Comparison of ENCODE assay signal across 32 mouse cellular contexts in the genomic region with DNA sequence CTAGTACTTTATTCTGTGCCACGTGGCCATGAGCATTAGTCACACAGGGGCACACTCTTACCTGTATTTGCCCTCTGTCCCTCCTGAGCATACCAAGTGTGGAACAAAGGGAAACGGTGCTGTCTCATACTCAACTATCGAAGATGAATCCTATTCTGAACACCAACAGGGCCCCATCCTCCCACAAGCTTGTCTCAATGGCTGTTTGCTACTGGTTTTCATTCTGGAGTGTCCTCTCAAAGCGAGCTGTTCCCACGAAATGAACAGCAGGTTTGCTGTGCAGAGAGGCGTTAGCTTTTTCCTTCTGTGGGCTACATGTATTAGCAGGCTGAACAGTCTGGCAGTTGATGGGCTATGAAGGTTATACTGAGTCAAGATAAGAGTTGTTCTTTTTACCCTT. TPM values are rescaled to one million over a fixed set of nuclear protein-coding genes. Genes with fewer than 3 reads are reported as not detected.
A peak's percentile ranks its signal among the peaks of the same experiment; 100 is the strongest.
DNase-seq lines count a peak whose midpoint lies in the region; ATAC-seq and TF ChIP-seq lines count a peak whose summit lies in the region.
"Had no signal": no experiment of that assay in that cellular context is flagged by ENCODE, and none has a peak within 500 bp of the region (broad histone marks: within the 10 kb centered on the region; RNA-seq: fewer than 3 reads in every experiment).

No protein-coding gene starts in this region.

- H3K4me3 ChIP-seq in stomach, embryonic 15.5 days (replicated peaks) = no peak overlapping the region
- H3K4me3 ChIP-seq in stomach, postnatal 0 days (ENCODE audit: low read depth, low read length) = no peak overlapping the region
- H3K4me3 ChIP-seq: embryonic facial prominence, embryonic 12.5 days; hindbrain, embryonic 13.5 days; liver, embryonic 12.5 days; megakaryocyte, embryonic 14.5 days; midbrain, embryonic 12.5 days; neural tube, embryonic 13.5 days had no signal

- no peaks in the 10 kb centered on the region for H3K4me1 ChIP-seq in stomach, embryonic 15.5 days
- no peaks in the 10 kb centered on the region for H3K4me1 ChIP-seq in stomach, postnatal 0 days (replicated peaks; ENCODE audit: control insufficient read depth, insufficient read depth)
- H3K4me1 ChIP-seq: embryonic facial prominence, embryonic 12.5 days; hindbrain, embryonic 13.5 days; liver, embryonic 12.5 days; midbrain, embryonic 12.5 days; neural tube, embryonic 13.5 days had no signal

- TF ChIP-seq EP300 in stomach, postnatal 0 days (optimal IDR thresholded peaks at IDR 0.05) = no peak

- TF ChIP-seq CTCF in stomach, postnatal 0 days (IDR thresholded peaks at IDR 0.05; ENCODE audit: low read depth) = no peak

- H3K9me3 ChIP-seq in stomach, embryonic 15.5 days = no peaks in the 10 kb centered on the region
- no peaks in the 10 kb centered on the region for H3K9me3 ChIP-seq in stomach, postnatal 0 days (ENCODE audit: control insufficient read depth, low read length)
- H3K9me3 ChIP-seq: embryonic facial prominence, embryonic 12.5 days; hindbrain, embryonic 13.5 days; liver, embryonic 12.5 days; megakaryocyte, embryonic 14.5 days; midbrain, embryonic 12.5 days; neural tube, embryonic 13.5 days had no signal

- peaks cover 22% of the 10 kb centered on the region; the same call in 1 of the 2 replicates for H3K36me3 ChIP-seq in stomach, embryonic 15.5 days
- H3K36me3 ChIP-seq in stomach, postnatal 0 days (ENCODE audit: control insufficient read depth, insufficient read depth, low read length) = peaks cover 4% of the 10 kb centered on the region

- no peak overlapping the region for H3K4me2 ChIP-seq in stomach, embryonic 15.5 days
- no peak overlapping the region for H3K4me2 ChIP-seq in stomach, postnatal 0 days (replicated peaks; ENCODE audit: low read depth)
- H3K4me2 ChIP-seq: embryonic facial prominence, embryonic 12.5 days; heart, embryonic 11.5 days; hindbrain, embryonic 13.5 days; liver, embryonic 12.5 days; midbrain, embryonic 12.5 days; neural tube, embryonic 13.5 days had no signal

- DNase-seq in heart, adult 11 months = peak; percentile 75
- DNase-seq in heart, adult 9 months (ENCODE audit: low spot score in 2 of 2) = no peak
- DNase-seq in stomach, postnatal 0 days (ENCODE audit: low spot score) = no peak
- peak; percentile 26 to 34 for DNase-seq in layer of hippocampus, postnatal 36 days
- no peak for DNase-seq in ovary, adult 18-20 months (ENCODE audit: low spot score)
- no peak for DNase-seq in adrenal gland, postnatal 14 days
- DNase-seq: adrenal gland, postnatal 36 days; cerebellum, adult 8-10 months; cerebellum, postnatal 25 days; forebrain, postnatal 0 days; gastrocnemius, postnatal 14 days; heart, postnatal 36 days; kidney, adult 11 months; kidney, postnatal 36 days; liver, postnatal 0 days; lung, postnatal 4 days; retina, postnatal 1 day; right cerebral cortex, postnatal 14 days; thymus, adult 2 months; thymus, postnatal 36 days had no signal

- ATAC-seq in stomach, embryonic 15.5 days (ENCODE audit: insufficient read depth, low FRiP score, low read depth) = 0 out of 2 replicates have a peak, but pooled peaks have one; percentile 10
- no peak for ATAC-seq in stomach, postnatal 0 days (ENCODE audit: low FRiP score, low TSS enrichment)
- ATAC-seq: CD4-positive, CD25-positive, alpha-beta regulatory T cell, adult 4 months; forebrain, postnatal 0 days; liver, embryonic 12.5 days; liver, postnatal 0 days; lung, postnatal 0 days had no signal

- H3K27ac ChIP-seq in stomach, embryonic 15.5 days = no peak overlapping the region
- no peak overlapping the region for H3K27ac ChIP-seq in stomach, postnatal 0 days (replicated peaks)
- H3K27ac ChIP-seq: embryonic facial prominence, embryonic 12.5 days; hindbrain, embryonic 13.5 days; liver, embryonic 12.5 days; midbrain, embryonic 12.5 days; neural tube, embryonic 13.5 days had no signal

- H3K27me3 ChIP-seq in stomach, embryonic 15.5 days (replicated peaks) = no peaks in the 10 kb centered on the region
- H3K27me3 ChIP-seq in stomach, postnatal 0 days (ENCODE audit: control insufficient read depth, insufficient read depth, low read length) = no peaks in the 10 kb centered on the region
- H3K27me3 ChIP-seq: embryonic facial prominence, embryonic 12.5 days; hindbrain, embryonic 13.5 days; liver, embryonic 12.5 days; megakaryocyte, embryonic 14.5 days; midbrain, embryonic 12.5 days; neural tube, embryonic 13.5 days had no signal

- no peak overlapping the region for H3K9ac ChIP-seq in stomach, embryonic 15.5 days
- H3K9ac ChIP-seq in stomach, postnatal 0 days (ENCODE audit: low read length) = no peak overlapping the region
- H3K9ac ChIP-seq: embryonic facial prominence, embryonic 12.5 days; forebrain, postnatal 0 days; hindbrain, embryonic 13.5 days; liver, embryonic 12.5 days; liver, postnatal 0 days; midbrain, embryonic 12.5 days; neural tube, embryonic 13.5 days had no signal

- WGBS in stomach, embryonic 15.5 days = 80% methylated on average over 6 of the region's 6 CpGs
- WGBS in stomach, postnatal 0 days = 81% methylated on average over 6 of the region's 6 CpGs

RNA-seq across cellular contexts. Expression of a gene that starts 27.7 kb away (rescaled TPM):
- polyA plus RNA-seq in stomach, embryonic 15.5 days (2015; fragmentation: Nextera tagmentation; extraction: Ambion mirVana) = 84.3 and 93.5 TPM in 2 replicates
- 48.4 and 50.8 TPM in 2 replicates for polyA plus RNA-seq in stomach, postnatal 0 days (2015; fragmentation: Nextera tagmentation; extraction: Ambion mirVana)
- total RNA-seq in layer of hippocampus, postnatal 36 days (2021) = 100 to 1,000 TPM; 261 to 273 TPM
- 240 and 262 TPM in 2 replicates for total RNA-seq in adrenal gland, postnatal 14 days (2021)

RNA-seq across cellular contexts. Expression of a gene that starts 27.7 kb away (rescaled TPM):
- polyA plus RNA-seq in stomach, embryonic 15.5 days (2015; fragmentation: Nextera tagmentation; extraction: Ambion mirVana) = 1.5 and 1.7 TPM in 2 replicates
- 1.1 and 1.3 TPM in 2 replicates for polyA plus RNA-seq in stomach, postnatal 0 days (2015; fragmentation: Nextera tagmentation; extraction: Ambion mirVana)
- total RNA-seq in layer of hippocampus, postnatal 36 days (2021) = 1 to 10 TPM; 1.9 to 2.4 TPM
- 1.3 and 2.6 TPM in 2 replicates for total RNA-seq in adrenal gland, postnatal 14 days (2021)
- total RNA-seq: midbrain, postnatal 0 days had no signal
- polyA plus RNA-seq: small intestine, adult 2 months had no signal

Comparison
In these comparisons a context has a peak if more than half of its experiments do, and no peak if none do; other contexts are left out.
1. DNase-seq: peak in heart, adult 11 months (single experiment) and layer of hippocampus, postnatal 36 days (2 of 2); none in heart, adult 9 months (0 of 2), stomach, postnatal 0 days (single experiment), ovary, adult 18-20 months (single experiment) and adrenal gland, postnatal 14 days (single experiment).